Mouse (Mus musculus) heart, adult 2 months (tissue): ENCODE data around the gene Gnb2. TPM values are rescaled to one million over a fixed set of nuclear protein-coding genes. Genes with fewer than 3 reads are reported as not detected.

Source experiments
- DNase-seq, 2 experiments: peaks; one replicate each; pipeline ENCODE4 v3.0.0; 2021
- H3K27ac ChIP-seq: fragments of 200-600 bp; 2 replicates; pipeline ENCODE4 v1.8.1; 2022
- H3K27me3 ChIP-seq: fragments of 200-500 bp; 2 replicates; pipeline ENCODE4 v1.6.1; 2012; ENCODE audit warnings: mild to moderate bottlenecking, low read length, inconsistent platforms, mixed read lengths; ENCODE audit not compliant: control insufficient read depth, insufficient read depth
- H3K36me3 ChIP-seq: fragments of 200-500 bp; 2 replicates; pipeline ENCODE4 v1.6.1; 2012; ENCODE audit warnings: low read length, inconsistent platforms; ENCODE audit not compliant: control insufficient read depth, insufficient read depth
- H3K4me1 ChIP-seq: fragments of 200-500 bp; 2 replicates; pipeline ENCODE4 v1.6.1; 2011; ENCODE audit warnings: low read length; ENCODE audit not compliant: control insufficient read depth, insufficient read depth
- H3K4me3 ChIP-seq: fragments of 200-600 bp; 2 replicates; pipeline ENCODE4 v1.8.1; 2022
- H3K79me2 ChIP-seq: fragments of 200-500 bp; replicated peaks from 2 replicates; pipeline ENCODE4 v1.6.1; 2012; ENCODE audit warnings: mild to moderate bottlenecking, inconsistent platforms, low read length, moderate library complexity, mixed read lengths; ENCODE audit not compliant: control insufficient read depth, insufficient read depth
- H3K9ac ChIP-seq: fragments of 200-500 bp; 2 replicates; pipeline ENCODE4 v1.6.1; 2012; ENCODE audit warnings: low read depth, mild to moderate bottlenecking, control low read depth, inconsistent platforms, low read length, mixed read lengths
- CTCF ChIP-seq: fragments of 200-600 bp; IDR thresholded peaks from 2 replicates; pipeline ENCODE4 v1.8.1; 2022; ENCODE audit warnings: antibody characterized with exemption, mild to moderate bottlenecking, moderate library complexity
- EP300 ChIP-seq: fragments of 200-500 bp; IDR thresholded peaks from 2 replicates; pipeline ENCODE4 v1.6.1; 2011; ENCODE audit warnings: low read depth, low read length, control low read depth; ENCODE audit not compliant: insufficient read depth
- POLR2A ChIP-seq: fragments of 200-500 bp; IDR thresholded peaks from 2 replicates; pipeline ENCODE4 v1.6.1; 2011; ENCODE audit warnings: mild to moderate bottlenecking, low read depth, low read length, control low read depth; ENCODE audit not compliant: insufficient read depth
- WGBS: fragments of 180-500 bp; shearing (Covaris S2); methylation state at CpG from one replicate; pipeline ENCODE4 v1.1.7; 2018; 5-methylcytosine and 5-hydroxymethylcytosine counted together
- intact Hi-C: fragments of 180-260 bp; cut with DNase I; formaldehyde crosslinking; loops from one replicate; pipeline ENCODE4 v1.15.1; 2025
- polyA plus RNA-seq: library from polyadenylated mRNA; depleted of rRNA; stranded (reverse); fragments of >200 nt; gene quantifications from 2 replicates; pipeline ENCODE4 v1.2.3, GENCODE M21; 2012
- total RNA-seq, 2 experiments: library from RNA; stranded (reverse); gene quantifications; 2 replicates each; pipeline ENCODE4 v1.2.3; 2021

Gnb2 gene
- total and polyA plus RNA-seq, 3 experiments, result 222 to 448 (median 249) TPM

GRCm38 (mm10) chr5:137530588-137531413, 2.5 kb downstream of the Gnb2 start:
- H3K4me1 ChIP-seq, result peaks cover 2% of the 10 kb centered on the region; the same call in 1 of the 2 replicates
- WGBS, result 1% methylated on average over 46 of the region's 46 CpGs
- intact Hi-C loops, result loop anchor here (1.0 to 5.0 kb wide), 3 partner anchors 20 to 216 kb away; partner anchors contain the start of genes Pop7 and Tsc22d4
- peaks cover 5% of the 10 kb centered on the region; the same call in 1 of the 2 replicates for H3K79me2 ChIP-seq
- no peak; the same call in 1 of the 2 replicates for TF ChIP-seq POLR2A
- no peak for TF ChIP-seq CTCF
- TF ChIP-seq EP300, result 0 out of 2 replicates have a peak, but pooled peaks have one; percentile 41
- DNase-seq, result peak; percentile 82 to 86
- H3K36me3 ChIP-seq, result no peaks in the 10 kb centered on the region
- peak overlapping the region; percentile 100 for H3K27ac ChIP-seq
- peak overlapping the region; percentile 86 for H3K9ac ChIP-seq
- H3K27me3 ChIP-seq, result no peaks in the 10 kb centered on the region
- peak overlapping the region; percentile 72 for H3K4me3 ChIP-seq

DNA sequence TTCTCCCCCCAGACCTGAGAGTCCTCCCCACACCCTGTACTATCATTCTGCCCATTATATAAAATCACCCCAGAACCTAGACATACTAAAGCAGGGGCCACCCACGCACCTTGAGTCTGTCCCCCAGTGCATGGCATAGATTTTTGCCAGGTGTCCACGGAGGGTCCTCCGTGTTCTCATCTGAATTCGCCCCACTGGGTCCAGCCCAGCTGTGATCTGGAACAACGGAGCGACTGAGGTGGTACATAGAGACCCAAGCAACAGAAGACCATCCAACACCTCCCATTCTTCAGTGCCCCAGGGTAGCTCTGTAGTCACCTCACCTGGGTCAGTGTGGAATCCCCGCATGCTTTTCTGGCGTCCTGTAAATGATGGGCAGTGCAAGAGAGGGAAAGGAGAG, 3.2 kb downstream of the Gnb2 start:
- TF ChIP-seq EP300 (no peak), CTCF (no peak), POLR2A (no peak)
- intact Hi-C loops, result loop anchor here (1.0 to 5.0 kb wide), 2 partner anchors 28 to 217 kb away; partner anchors contain the start of genes Pop7 and Tsc22d4
- DNase-seq, result no peak
- peak overlapping the region; percentile 72 for H3K4me3 ChIP-seq
- no peaks in the 10 kb centered on the region for H3K36me3 ChIP-seq
- H3K27ac ChIP-seq, result peak overlapping the region; percentile 100
- H3K79me2 ChIP-seq, result peaks cover 5% of the 10 kb centered on the region; the same call in 1 of the 2 replicates
- H3K4me1 ChIP-seq, result peaks cover 2% of the 10 kb centered on the region; the same call in 1 of the 2 replicates
- H3K9ac ChIP-seq, result peak overlapping the region; percentile 1
- H3K27me3 ChIP-seq, result no peaks in the 10 kb centered on the region
- 66% methylated on average over 8 of the region's 8 CpGs for WGBS

- H3K27ac ChIP-seq, result no peak overlapping the region
- H3K36me3 ChIP-seq, result no peaks in the 10 kb centered on the region
- peaks cover 2% of the 10 kb centered on the region; the same call in 1 of the 2 replicates for H3K4me1 ChIP-seq
- H3K9ac ChIP-seq, result no peak overlapping the region
- peak in 1 of 2 experiments; percentile 33 for DNase-seq
- TF ChIP-seq EP300 (no peak), CTCF (no peak), POLR2A (no peak)
- no peak overlapping the region for H3K4me3 ChIP-seq
- intact Hi-C loops, result no loop called here
- H3K27me3 ChIP-seq, result no peaks in the 10 kb centered on the region
- WGBS, result 73% methylated on average over 15 of the region's 15 CpGs
- H3K79me2 ChIP-seq, result peaks cover 5% of the 10 kb centered on the region; the same call in 1 of the 2 replicates
Measured at GRCm38 (mm10) chr5:137529221-137529995, 3.9 kb downstream of the Gnb2 start.

GRCm38 (mm10) chr5:137528247-137528968, 4.9 kb downstream of the Gnb2 start:
- peak in 1 of 2 experiments; percentile 32 for DNase-seq
- Histone ChIP-seq H3K4me3 (no peak overlapping the region), H3K27me3 (no peaks in the 10 kb centered on the region), H3K36me3 (no peaks in the 10 kb centered on the region), H3K9ac (no peak overlapping the region), H3K4me1 (peaks cover 2% of the 10 kb centered on the region; the same call in 1 of the 2 replicates), H3K27ac (no peak overlapping the region), H3K79me2 (peaks cover 5% of the 10 kb centered on the region; the same call in 1 of the 2 replicates)
- TF ChIP-seq POLR2A, result no peak
- TF ChIP-seq CTCF, result no peak
- no peak for TF ChIP-seq EP300
- intact Hi-C loops, result no loop called here
- 70% methylated on average over 22 of the region's 22 CpGs for WGBS

- peak in 1 of 2 experiments; percentile 27 for DNase-seq
- no peak overlapping the region for H3K27ac ChIP-seq
- WGBS, result 64% methylated on average over 1 of the region's 1 CpGs
- H3K4me3 ChIP-seq, result no peak overlapping the region
- H3K27me3 ChIP-seq, result no peaks in the 10 kb centered on the region
- H3K9ac ChIP-seq, result no peak overlapping the region
- intact Hi-C loops, result no loop called here
- H3K36me3 ChIP-seq, result no peaks in the 10 kb centered on the region
- TF ChIP-seq POLR2A (0 out of 2 replicates have a peak, but pooled peaks have one; percentile 9), EP300 (no peak)
- H3K4me1 ChIP-seq, result peaks cover 2% of the 10 kb centered on the region; the same call in 1 of the 2 replicates
- peaks cover 5% of the 10 kb centered on the region; the same call in 1 of the 2 replicates for H3K79me2 ChIP-seq
Measured at GRCm38 (mm10) chr5:137527413-137527812, 5.9 kb downstream of the Gnb2 start.
